Mouse (Mus musculus) lung, adult 2 months (tissue): ENCODE measurements around the gene Tmem141.

ENCODE experiments used
- CTCF ChIP-seq: fragments of 200-500 bp; IDR thresholded peaks from 2 replicates; pipeline ENCODE4 v1.5.1; 2011; ENCODE audit warnings: mild to moderate bottlenecking, low read length, control low read depth; ENCODE audit not compliant: insufficient read depth
- POLR2A ChIP-seq: fragments of 200-500 bp; IDR thresholded peaks from 2 replicates; pipeline ENCODE4 v1.6.1; 2011; ENCODE audit warnings: low read depth, mild to moderate bottlenecking, control low read depth, low read length, borderline replicate concordance; ENCODE audit errors: extremely low read depth

DNA sequence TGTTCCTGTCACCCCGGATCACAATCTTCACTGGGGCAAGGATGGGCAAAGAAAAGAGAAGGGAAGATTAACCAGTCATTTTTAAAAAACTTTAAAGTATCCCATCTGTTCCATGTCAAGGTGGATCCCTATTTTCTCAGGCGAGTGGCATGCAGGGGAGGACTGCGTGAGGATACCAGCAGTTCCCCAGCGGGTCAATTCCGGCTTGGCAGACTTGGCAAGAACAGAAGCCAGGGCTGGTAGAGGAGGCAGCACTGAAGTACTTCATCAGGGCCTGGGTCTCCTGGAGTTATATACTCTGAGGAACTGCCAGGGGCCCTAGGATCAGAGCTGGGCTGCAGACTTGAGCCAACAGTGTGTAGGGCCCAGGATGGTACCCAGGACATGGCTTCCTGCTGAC lies 19.3 kb downstream of the Tmem141 start:
- TF ChIP-seq CTCF: no peak
- TF ChIP-seq POLR2A: no peak
